Mouse (Mus musculus): Measurements from ENCODE around the gene Far1.

Gene Far1

GRCm38 (mm10) chr7:113572741-113573140, 59.1 kb downstream of the Far1 start:
- no peak for DNase-seq

- no peak for DNase-seq
Observed at GRCm38 (mm10) chr7:113582111-113582510, 68.5 kb downstream of the Far1 start.

- no peak for DNase-seq
Observed at GRCm38 (mm10) chr7:113589211-113589610, 75.6 kb downstream of the Far1 start.

- DNase-seq = no peak
Observed at GRCm38 (mm10) chr7:113590330-113590729, 76.7 kb downstream of the Far1 start.

DNA sequence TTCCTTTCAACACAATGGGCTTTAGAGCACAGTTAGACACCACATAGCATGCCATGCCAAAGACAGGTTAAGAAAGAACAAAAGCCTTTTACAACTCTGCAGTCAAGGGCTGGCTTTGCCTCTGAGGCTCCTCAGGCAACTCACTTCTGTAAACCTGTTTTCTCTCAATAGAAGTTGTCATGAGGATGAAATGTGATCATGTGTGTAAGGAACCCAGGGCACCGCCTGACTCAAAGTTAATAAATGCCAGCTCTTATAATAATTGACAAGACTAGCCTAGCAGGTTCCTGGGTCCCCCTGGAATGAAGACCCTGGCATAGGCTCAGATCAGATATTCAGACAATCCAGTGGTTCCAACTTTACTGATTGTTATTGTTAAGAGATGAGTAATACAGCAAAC, 77.5 kb downstream of the Far1 start:
- peak; percentile 77 for DNase-seq

DNA sequence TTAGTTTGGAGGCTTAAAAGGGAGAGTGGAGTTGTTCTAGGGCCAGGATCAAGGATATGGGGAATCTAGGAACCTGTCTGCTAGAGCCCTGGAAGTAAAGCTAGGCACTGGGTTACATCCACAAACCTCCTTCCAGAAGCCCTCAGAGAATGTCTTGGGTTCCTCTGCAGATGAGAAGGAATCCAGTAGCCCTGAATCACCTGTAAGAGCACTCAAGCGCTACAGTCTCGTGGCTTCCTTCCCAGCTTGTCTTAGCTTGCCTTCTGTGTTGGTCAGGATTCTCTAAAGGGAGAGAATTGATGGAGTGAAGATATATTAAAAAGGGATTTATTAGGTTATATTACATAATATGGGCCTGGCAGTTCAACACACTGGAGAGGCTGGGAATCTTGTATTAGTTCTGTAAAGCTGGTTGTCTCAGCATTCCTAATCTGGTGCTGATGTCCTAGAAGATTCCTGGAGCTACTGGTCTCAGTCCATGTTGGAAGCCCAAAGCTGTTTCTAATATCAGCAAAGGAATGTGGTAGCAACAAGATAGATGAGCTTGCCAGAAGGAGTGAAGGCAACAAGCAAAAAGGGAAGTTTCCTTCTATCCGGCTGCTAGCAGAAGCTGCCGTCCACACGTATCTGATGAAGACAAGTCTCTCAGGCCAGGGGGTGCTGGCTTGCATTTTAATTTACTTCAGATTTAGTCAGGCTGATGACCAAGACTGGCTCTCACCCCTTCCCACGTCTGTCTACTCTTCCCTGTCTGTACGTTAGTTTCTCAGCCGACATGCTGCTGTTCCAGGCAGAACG, 78.1 kb downstream of the Far1 start:
- DNase-seq = no peak

DNA sequence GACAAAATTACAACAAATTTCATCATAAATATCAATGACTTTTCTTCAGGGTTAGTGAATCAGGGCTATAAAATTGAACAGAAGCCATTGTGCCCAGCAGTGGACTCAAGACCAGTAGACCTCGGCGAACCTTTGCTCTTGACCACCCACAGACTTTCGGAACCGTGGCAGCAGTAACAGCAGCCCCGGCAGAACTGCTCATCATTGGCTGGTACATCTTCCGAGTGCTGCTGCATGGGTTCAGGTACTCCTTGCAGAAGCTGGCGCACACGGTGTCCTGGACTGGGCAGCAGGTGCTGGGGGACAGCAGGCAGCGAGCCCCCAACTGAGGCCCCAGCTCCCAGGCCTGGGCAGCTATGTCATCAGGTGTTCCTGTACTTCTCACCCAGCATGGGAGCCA, 79.1 kb downstream of the Far1 start:
- DNase-seq = peak; percentile 25

- peak; percentile 65 for DNase-seq
Observed at GRCm38 (mm10) chr7:113594363-113594762, 80.7 kb downstream of the Far1 start.

GRCm38 (mm10) chr7:113597231-113597630, 83.6 kb downstream of the Far1 start:
- no peak for DNase-seq

- DNase-seq = no peak
Observed at GRCm38 (mm10) chr7:113601803-113602202, 88.2 kb downstream of the Far1 start.

- no peak for DNase-seq
Observed at GRCm38 (mm10) chr7:113607928-113608327, 94.3 kb downstream of the Far1 start.

- peak; percentile 51 for DNase-seq
Observed at GRCm38 (mm10) chr7:113609027-113609705, 95.5 kb downstream of the Far1 start.

- DNase-seq = no peak
Observed at GRCm38 (mm10) chr7:113612628-113613027, 99.0 kb downstream of the Far1 start.

DNA sequence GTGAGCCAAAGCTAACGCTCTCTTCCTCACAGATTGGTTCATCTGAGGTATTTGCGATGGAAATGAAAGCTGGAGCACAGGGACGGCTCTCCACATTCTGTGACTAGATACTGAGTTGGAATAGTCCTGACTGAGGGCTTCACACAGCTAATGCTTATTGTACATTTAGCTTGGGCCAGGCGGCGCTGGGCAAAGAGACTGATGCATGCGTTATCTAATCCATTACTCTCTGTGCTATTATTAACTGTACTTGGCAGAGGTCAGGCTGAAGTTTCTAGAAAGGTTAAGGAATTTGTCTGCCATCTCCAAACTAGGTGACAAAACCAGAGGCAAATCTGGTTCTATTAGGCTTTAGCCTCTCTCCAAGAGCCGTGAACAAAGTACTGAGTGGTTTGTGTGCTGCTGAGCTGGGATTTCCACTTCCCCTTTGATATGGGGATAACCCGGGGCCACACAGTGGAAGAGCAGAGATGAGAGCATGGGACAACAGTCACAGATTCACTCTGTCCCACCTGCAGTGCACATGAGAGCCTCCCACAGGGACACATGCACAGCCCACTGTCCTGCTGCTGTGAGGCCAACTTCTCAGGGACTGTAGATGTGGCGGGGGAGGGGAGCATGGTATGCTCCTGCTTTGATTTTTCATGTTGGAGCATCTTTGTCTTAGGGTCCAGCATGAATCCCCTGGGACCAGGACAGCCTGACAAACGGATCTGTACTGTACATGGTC, 100.7 kb downstream of the Far1 start:
- no peak for DNase-seq

GRCm38 (mm10) chr7:113619166-113619565, 105.5 kb downstream of the Far1 start:
- DNase-seq = no peak

- no peak for DNase-seq
Observed at GRCm38 (mm10) chr7:113619768-113620167, 106.1 kb downstream of the Far1 start.
